Mouse (Mus musculus) CH12.LX (cell line): Measurements from ENCODE around the gene Pnma3. TPM values are rescaled to one million over a fixed set of nuclear protein-coding genes. Genes with fewer than 3 reads are reported as not detected.
"Not testable (repeated sequence)": the region's sequence is repeated elsewhere in the genome, so short reads cannot be mapped to it uniquely, and the experiment has no call there.

Experiments used
- DNase-seq: peaks from one replicate; pipeline ENCODE4 v3.0.0-alpha.2; 2013; ENCODE audit errors: extremely low read depth
- H3K27ac ChIP-seq: 2 replicates; pipeline ENCODE4 v1.5.1; 2012; ENCODE audit warnings: low read depth, mild to moderate bottlenecking, control low read depth, moderate library complexity; ENCODE audit not compliant: insufficient read depth
- H3K27me3 ChIP-seq: replicated peaks from 2 replicates; pipeline ENCODE3; 2012; ENCODE audit warnings: inconsistent platforms
- H3K36me3 ChIP-seq, 2 experiments: replicated peaks in 1 of 2; 2 replicates each; pipeline versions ENCODE3 to v1.6.1; 2012; ENCODE audit warnings: inconsistent platforms in 1 of 2, low read length in 1 of 2, mild to moderate bottlenecking in 1 of 2, mixed read lengths in 1 of 2, moderate library complexity in 1 of 2; ENCODE audit not compliant: control insufficient read depth in 1 of 2, insufficient read depth in 1 of 2
- H3K4me1 ChIP-seq, 2 experiments: 2 replicates each; pipeline ENCODE4 v1.6.1; 2012; ENCODE audit warnings: inconsistent platforms in 1 of 2, moderate library complexity in 1 of 2; ENCODE audit not compliant: insufficient read depth in 2 of 2, control insufficient read depth in 1 of 2
- H3K4me2 ChIP-seq: 2 replicates; pipeline ENCODE4 v1.6.1; 2012; ENCODE audit warnings: low read depth, mild to moderate bottlenecking, control low read depth; ENCODE audit not compliant: poor library complexity, insufficient read depth, severe bottlenecking
- H3K4me3 ChIP-seq, 3 experiments: fragments of 150-350 bp in 1 of 3; sonication (generic) in 1 of 3; replicated peaks in 1 of 3; 2 replicates each; pipeline versions ENCODE3 to v1.5.1; 2011 to 2012; ENCODE audit warnings: low read depth in 2 of 3, low read length in 2 of 3, mild to moderate bottlenecking in 2 of 3, moderate library complexity in 2 of 3, control low read depth in 1 of 3, improper control_type of control experiment in 1 of 3, inconsistent platforms in 1 of 3, mixed read lengths in 1 of 3; ENCODE audit not compliant: poor library complexity in 1 of 3
- H3K79me2 ChIP-seq: replicated peaks from 2 replicates; pipeline ENCODE4 v1.6.1; 2012; ENCODE audit warnings: mild to moderate bottlenecking, moderate library complexity; ENCODE audit not compliant: control insufficient read depth, poor library complexity, insufficient read depth, severe bottlenecking; ENCODE audit errors: extremely low read depth
- H3K9ac ChIP-seq: 2 replicates; pipeline ENCODE4 v1.6.1; 2012; ENCODE audit warnings: low read depth, mild to moderate bottlenecking, control low read depth, moderate library complexity; ENCODE audit not compliant: insufficient read depth
- H3K9me3 ChIP-seq: replicated peaks from 2 replicates; pipeline ENCODE3; 2012; ENCODE audit warnings: low read length, inconsistent platforms, mixed read lengths
- BHLHE40 ChIP-seq: IDR thresholded peaks from 2 replicates; pipeline ENCODE4 v1.6.1; 2011; ENCODE audit warnings: mild to moderate bottlenecking, low read depth, low read length, improper control_type of control experiment
- CHD2 ChIP-seq: IDR thresholded peaks from 2 replicates; pipeline ENCODE4 v1.6.1; 2011; ENCODE audit warnings: low read length, improper control_type of control experiment
- EP300 ChIP-seq: IDR thresholded peaks from 2 replicates; pipeline ENCODE4 v1.6.1; 2011; ENCODE audit warnings: low read length, improper control_type of control experiment
- ETS1 ChIP-seq: conservative IDR thresholded peaks from 2 replicates; pipeline ENCODE4 v1.6.1; 2012; ENCODE audit warnings: low read depth, mild to moderate bottlenecking, inconsistent platforms, low read length, improper control_type of control experiment, moderate library complexity
- IRF4 ChIP-seq: IDR thresholded peaks from 2 replicates; pipeline ENCODE4 v1.6.1; 2014; ENCODE audit warnings: low read depth, mild to moderate bottlenecking, inconsistent platforms, low read length, improper control_type of control experiment
- JUN ChIP-seq: IDR thresholded peaks from 2 replicates; pipeline ENCODE4 v1.6.1; 2011; ENCODE audit warnings: low read depth, mild to moderate bottlenecking, low read length, improper control_type of control experiment, moderate library complexity; ENCODE audit not compliant: insufficient read depth
- KAT2A ChIP-seq: IDR thresholded peaks from 2 replicates; pipeline ENCODE4 v1.6.1; 2012; ENCODE audit warnings: low read length, improper control_type of control experiment, inconsistent platforms; ENCODE audit not compliant: insufficient replicate concordance
- MAX ChIP-seq: IDR thresholded peaks from 2 replicates; pipeline ENCODE4 v1.6.1; 2011; ENCODE audit warnings: low read length, improper control_type of control experiment
- MXI1 ChIP-seq: IDR thresholded peaks from 2 replicates; pipeline ENCODE4 v1.6.1; 2011; ENCODE audit warnings: mild to moderate bottlenecking, low read depth, low read length, improper control_type of control experiment
- NRF1 ChIP-seq: IDR thresholded peaks from 2 replicates; pipeline ENCODE4 v1.6.1; 2014; ENCODE audit warnings: low read depth, mild to moderate bottlenecking, inconsistent platforms, low read length, improper control_type of control experiment, moderate library complexity
- POLR2A ChIP-seq: IDR thresholded peaks from 2 replicates; pipeline ENCODE4 v1.6.1; 2011; ENCODE audit warnings: low read depth, mild to moderate bottlenecking, improper control_type of control experiment, low read length
- POLR2AphosphoS2 ChIP-seq: IDR thresholded peaks from 2 replicates; pipeline ENCODE4 v1.6.1; 2011; ENCODE audit warnings: low read depth, low read length, improper control_type of control experiment
- RCOR1 ChIP-seq: conservative IDR thresholded peaks from 2 replicates; pipeline ENCODE4 v1.6.1; 2012; ENCODE audit warnings: low read depth, mild to moderate bottlenecking, inconsistent platforms, low read length, improper control_type of control experiment
- SMC3 ChIP-seq: IDR thresholded peaks from 2 replicates; pipeline ENCODE4 v1.6.1; 2011; ENCODE audit warnings: low read depth, low read length, improper control_type of control experiment
- TBP ChIP-seq: conservative IDR thresholded peaks from 2 replicates; pipeline ENCODE4 v1.6.1; 2011; ENCODE audit warnings: low read depth, low read length, improper control_type of control experiment
- UBTF ChIP-seq: IDR thresholded peaks from 2 replicates; pipeline ENCODE4 v1.6.1; 2012; ENCODE audit warnings: low read depth, mild to moderate bottlenecking, inconsistent platforms, low read length, improper control_type of control experiment, moderate library complexity
- USF1 ChIP-seq: IDR thresholded peaks from 2 replicates; pipeline ENCODE4 v1.6.1; 2014; ENCODE audit warnings: low read depth, mild to moderate bottlenecking, inconsistent platforms, low read length, improper control_type of control experiment
- ZNF384 ChIP-seq: IDR thresholded peaks from 2 replicates; pipeline ENCODE4 v1.6.1; 2012; ENCODE audit warnings: low read depth, low read length, improper control_type of control experiment, inconsistent platforms
- dilution Hi-C: fragments of 300-500 bp; cut with MboI; formaldehyde crosslinking; loops from 2 replicates; pipeline ENCODE4 v1.14.3; 2020; ENCODE audit warnings: low sequenced_read_pairs; ENCODE audit not compliant: extremely low pct_unique_long_range_greater_than_20kb, extremely low pct_ligation_motif_present
- in situ Hi-C: fragments of 300-500 bp; cut with MboI; formaldehyde crosslinking; loops from 3 replicates; pipeline ENCODE4 v1.14.3; 2019; ENCODE audit warnings: low sequenced_read_pairs, low pct_ligation_motif_present, low pct_unique_long_range_greater_than_20kb, mixed read lengths
- polyA plus RNA-seq: library from polyadenylated mRNA; unstranded; fragments of >175 nt; gene quantifications from 2 replicates; pipeline ENCODE4 v1.2.1, GENCODE M21; 2012; ENCODE audit warnings: low read depth; ENCODE audit not compliant: insufficient read length
- total RNA-seq, 2 experiments: library from RNA; depleted of rRNA; stranded (reverse); fragments of 300-350 nt in 1 of 2; fragments of >200 nt in 1 of 2; gene quantifications; 2 replicates each; pipeline ENCODE4 v1.2.3; 2012 to 2014

Gene Pnma3
- total and polyA plus RNA-seq, 3 experiments, result not detected

DNA sequence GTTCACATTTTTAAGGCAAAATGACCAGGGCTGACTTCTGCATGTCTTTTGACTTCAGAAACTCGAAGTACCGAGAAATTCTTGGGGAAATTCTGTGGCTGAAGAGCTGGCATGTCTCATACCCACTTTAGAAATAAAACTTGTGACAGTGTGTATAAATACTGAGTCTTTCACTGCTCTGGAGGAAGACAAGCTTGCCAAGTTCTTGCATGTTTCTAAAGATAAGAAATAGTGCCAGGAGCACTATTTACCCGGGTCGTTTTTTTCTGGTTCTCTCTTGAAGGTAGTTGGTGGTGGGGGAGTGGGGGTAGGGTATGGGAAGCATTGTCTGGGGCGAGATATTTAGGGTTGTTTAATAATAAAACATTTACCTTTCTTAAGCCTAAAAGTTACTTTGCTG, 2.3 kb upstream of the Pnma3 start:
- no peak overlapping the region for H3K4me3 ChIP-seq
- H3K36me3 ChIP-seq, result no peaks in the 10 kb centered on the region
- in situ Hi-C loops, result no loop called here
- dilution Hi-C loops, result no loop called here
- DNase-seq, result no peak
- no peak overlapping the region for H3K4me2 ChIP-seq
- H3K9me3 ChIP-seq, result no peaks in the 10 kb centered on the region
- TF ChIP-seq MXI1, result no peak
- TF ChIP-seq CHD2, result no peak
- TF ChIP-seq ZNF384, result no peak
- TF ChIP-seq NRF1, result no peak
- no peak for TF ChIP-seq UBTF
- no peak for TF ChIP-seq BHLHE40
- no peak for TF ChIP-seq KAT2A
- TF ChIP-seq SMC3, result no peak
- no peak for TF ChIP-seq POLR2AphosphoS2
- TF ChIP-seq JUN, result no peak
- TF ChIP-seq RCOR1, result no peak
- no peak for TF ChIP-seq POLR2A
- no peak for TF ChIP-seq USF1
- no peak for TF ChIP-seq EP300
- no peak for TF ChIP-seq IRF4
- TF ChIP-seq TBP, result no peak
- no peak for TF ChIP-seq ETS1
- TF ChIP-seq, all 38 proteins: peak for 0
- H3K79me2 ChIP-seq, result no peaks in the 10 kb centered on the region
- H3K4me1 ChIP-seq, result no peaks in the 10 kb centered on the region
- no peak overlapping the region for H3K9ac ChIP-seq
- H3K27ac ChIP-seq, result no peak overlapping the region
- H3K27me3 ChIP-seq, result no peaks in the 10 kb centered on the region

DNA sequence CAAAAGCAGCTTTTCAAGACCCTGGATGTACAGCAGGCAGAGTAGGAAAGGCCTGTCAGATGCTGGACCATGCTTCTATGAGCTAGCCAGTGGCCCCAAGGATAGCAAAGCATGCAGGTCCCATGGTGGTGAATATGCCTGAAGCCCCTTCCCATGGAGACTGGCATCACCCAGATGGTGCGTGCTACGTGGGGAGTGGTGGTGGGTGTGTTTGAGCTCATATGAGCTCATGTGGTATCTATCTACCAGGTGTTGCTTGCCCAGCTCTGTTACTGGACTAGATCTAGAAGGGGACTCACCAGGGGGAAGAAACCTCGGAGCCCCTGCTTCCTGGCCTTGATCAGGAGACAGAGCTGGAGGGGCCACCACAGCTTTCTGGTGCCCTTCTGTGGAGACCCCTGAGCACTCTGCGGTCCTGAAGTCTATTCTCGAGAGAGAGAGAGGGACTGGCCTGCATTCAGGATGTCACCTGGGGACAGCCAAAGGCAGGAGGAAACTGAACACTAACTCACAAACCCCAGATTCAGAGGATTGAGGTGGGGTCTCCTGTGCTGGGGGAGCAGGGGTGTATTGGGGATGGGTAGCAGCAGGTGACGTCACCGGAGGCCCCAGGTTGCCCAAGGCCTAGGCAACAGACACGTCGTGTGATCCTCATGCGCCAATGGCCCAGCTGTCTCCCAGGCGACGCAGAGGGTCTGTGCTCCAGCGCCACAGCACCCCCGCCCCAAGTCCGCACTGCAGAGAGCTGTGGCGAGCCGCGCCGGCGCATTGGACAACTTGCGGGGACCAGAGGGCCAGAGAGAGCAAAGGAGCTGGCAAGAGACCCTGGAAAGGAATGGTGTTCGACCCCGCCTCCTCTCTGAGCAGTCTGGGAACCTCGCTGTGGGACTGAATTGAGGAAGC, 824 bp upstream of the Pnma3 start:
- Histone ChIP-seq H3K9me3 (no peaks in the 10 kb centered on the region), H3K4me2 (no peak overlapping the region), H3K27ac (no peak overlapping the region), H3K27me3 (no peaks in the 10 kb centered on the region), H3K4me1 (no peaks in the 10 kb centered on the region), H3K79me2 (no peaks in the 10 kb centered on the region), H3K4me3 (no peak overlapping the region), H3K9ac (no peak overlapping the region), H3K36me3 (no peaks in the 10 kb centered on the region)
- TF ChIP-seq TBP, result no peak
- TF ChIP-seq MAX, result no peak
- dilution Hi-C loops, result no loop called here
- no peak for DNase-seq
- in situ Hi-C loops, result no loop called here

- H3K9me3 ChIP-seq, DNase-seq, H3K4me2 ChIP-seq, dilution Hi-C loops, in situ Hi-C loops, H3K4me1 ChIP-seq, H3K79me2 ChIP-seq, H3K4me3 ChIP-seq, H3K27me3 ChIP-seq, H3K9ac ChIP-seq, H3K36me3 ChIP-seq, H3K27ac ChIP-seq: not testable (repeated sequence)
These were observed 2.3 kb downstream of the Pnma3 start for GRCm38 (mm10) chrX:73066765-73067312.
